Comparison of ENCODE assay signal across 26 mouse cellular contexts in genomic region chr7:66445117-66445905, GRCm38 (mm10). TPM values are rescaled to one million over a fixed set of nuclear protein-coding genes. Genes with fewer than 3 reads are reported as not detected.
A peak's percentile ranks its signal among the peaks of the same experiment; 100 is the strongest.
DNase-seq lines count a peak whose midpoint lies in the region; ATAC-seq lines count a peak whose summit lies in the region.
"Had no signal": no experiment of that assay in that cellular context is flagged by ENCODE, and none has a peak within 500 bp of the region (broad histone marks: within the 10 kb centered on the region; RNA-seq: fewer than 3 reads in every experiment).

No protein-coding gene starts in this region.

- no peak overlapping the region for H3K9ac ChIP-seq in midbrain, embryonic 15.5 days
- no peak overlapping the region for H3K9ac ChIP-seq in embryonic facial prominence, embryonic 14.5 days (ENCODE audit: low read depth, low read length)
- H3K9ac ChIP-seq: embryonic facial prominence, embryonic 15.5 days; forebrain, postnatal 0 days; hindbrain, embryonic 15.5 days; liver, embryonic 12.5 days; liver, postnatal 0 days; neural tube, embryonic 15.5 days had no signal

- DNase-seq in heart, embryonic 10.5 days (ENCODE audit: low spot score) = no peak
- DNase-seq in heart, postnatal 25 days (ENCODE audit: low spot score) = no peak
- no peak for DNase-seq in midbrain, embryonic 10.5 days (ENCODE audit: low spot score)
- DNase-seq in embryonic facial prominence, embryonic 14.5 days (ENCODE audit: low spot score) = peak; percentile 59
- DNase-seq in retina, postnatal 1 day = peak; percentile 95
- no peak for DNase-seq in layer of hippocampus, adult 9-10 months (ENCODE audit: low spot score)
- DNase-seq: cerebellum, adult 18-20 months; forebrain, postnatal 0 days; gastrocnemius, postnatal 10 days; kidney, adult 9 months; layer of hippocampus, adult 9-11 months; liver, postnatal 0 days; lung, postnatal 4 days; right cerebral cortex, adult 18-20 months; spleen, adult 18-20 months; thymus, postnatal 14 days had no signal

- no peak overlapping the region for H3K4me3 ChIP-seq in heart, embryonic 10.5 days
- no peak overlapping the region for H3K4me3 ChIP-seq in midbrain, embryonic 10.5 days
- H3K4me3 ChIP-seq in midbrain, embryonic 15.5 days = no peak overlapping the region
- H3K4me3 ChIP-seq in embryonic facial prominence, embryonic 14.5 days (ENCODE audit: low read depth, low read length) = no peak overlapping the region
- H3K4me3 ChIP-seq: embryonic facial prominence, embryonic 15.5 days; hindbrain, embryonic 15.5 days; left cerebral cortex, adult 2 months; liver, embryonic 12.5 days; neural tube, embryonic 15.5 days had no signal

- peaks cover 14% of the 10 kb centered on the region for H3K4me1 ChIP-seq in heart, embryonic 10.5 days
- H3K4me1 ChIP-seq in midbrain, embryonic 10.5 days = peaks cover 18% of the 10 kb centered on the region
- H3K4me1 ChIP-seq in midbrain, embryonic 15.5 days = peaks cover 8% of the 10 kb centered on the region
- peaks cover 38% of the 10 kb centered on the region for H3K4me1 ChIP-seq in embryonic facial prominence, embryonic 14.5 days (ENCODE audit: control insufficient read depth, insufficient read depth, low read length)

- no peak for ATAC-seq in midbrain, embryonic 15.5 days (replicated peaks)
- ATAC-seq in embryonic facial prominence, embryonic 14.5 days (ENCODE audit: low read depth) = peak; percentile 34; the same call in 1 of the 2 replicates
- ATAC-seq: activated CD4-positive, CD25-positive, alpha-beta regulatory T cell, adult 4 months; CD4-positive, CD25-positive, alpha-beta regulatory T cell, adult 4 months; forebrain, postnatal 0 days; intestine, postnatal 0 days; liver, embryonic 12.5 days; liver, postnatal 0 days; lung, postnatal 0 days had no signal

- intact Hi-C loops in heart, postnatal 25 days (cut with DNase I) = no loop called here

- H3K27ac ChIP-seq in heart, embryonic 10.5 days = peak overlapping the region; percentile 32; the same call in 1 of the 2 replicates
- H3K27ac ChIP-seq in midbrain, embryonic 10.5 days (replicated peaks) = peak overlapping the region; percentile 69
- no peak overlapping the region for H3K27ac ChIP-seq in midbrain, embryonic 15.5 days
- H3K27ac ChIP-seq in embryonic facial prominence, embryonic 14.5 days (replicated peaks; ENCODE audit: low read depth, low read length) = no peak overlapping the region; the same call in 1 of the 2 replicates
- H3K27ac ChIP-seq: embryonic facial prominence, embryonic 15.5 days; hindbrain, embryonic 15.5 days; left cerebral cortex, adult 2 months; liver, embryonic 12.5 days; neural tube, embryonic 15.5 days had no signal

- H3K36me3 ChIP-seq in heart, embryonic 10.5 days = no peaks in the 10 kb centered on the region
- no peaks in the 10 kb centered on the region for H3K36me3 ChIP-seq in midbrain, embryonic 10.5 days
- H3K36me3 ChIP-seq in midbrain, embryonic 15.5 days (replicated peaks) = no peaks in the 10 kb centered on the region
- H3K36me3 ChIP-seq in embryonic facial prominence, embryonic 14.5 days (ENCODE audit: control insufficient read depth, insufficient read depth, low read length) = no peaks in the 10 kb centered on the region
- H3K36me3 ChIP-seq: embryonic facial prominence, embryonic 15.5 days; hindbrain, embryonic 15.5 days; liver, embryonic 12.5 days; neural tube, embryonic 15.5 days had no signal

- 32% methylated on average over 11 of the region's 11 CpGs for WGBS in heart, embryonic 10.5 days
- 32% methylated on average over 11 of the region's 11 CpGs for WGBS in midbrain, embryonic 10.5 days
- whole genome bisulfite sequencing in midbrain, embryonic 15.5 days = 23% methylated on average over 11 of the region's 11 CpGs
- WGBS in embryonic facial prominence, embryonic 14.5 days = 31% methylated on average over 11 of the region's 11 CpGs

- H3K4me2 ChIP-seq in midbrain, embryonic 15.5 days = no peak overlapping the region
- H3K4me2 ChIP-seq in embryonic facial prominence, embryonic 14.5 days (ENCODE audit: low read depth, low read length) = no peak overlapping the region
- H3K4me2 ChIP-seq: embryonic facial prominence, embryonic 15.5 days; hindbrain, embryonic 15.5 days; liver, embryonic 12.5 days; neural tube, embryonic 15.5 days had no signal

- H3K27me3 ChIP-seq in heart, embryonic 10.5 days (ENCODE audit: insufficient read depth, poor library complexity, severe bottlenecking) = 0 out of 2 replicates have a peak, but pooled peaks cover 5% of the 10 kb centered on the region
- peaks cover 6% of the 10 kb centered on the region for H3K27me3 ChIP-seq in midbrain, embryonic 10.5 days (ENCODE audit: low read depth, poor library complexity, severe bottlenecking)
- no peaks in the 10 kb centered on the region for H3K27me3 ChIP-seq in midbrain, embryonic 15.5 days (replicated peaks)
- H3K27me3 ChIP-seq in embryonic facial prominence, embryonic 14.5 days (replicated peaks; ENCODE audit: control insufficient read depth, insufficient read depth, low read length) = no peaks in the 10 kb centered on the region
- H3K27me3 ChIP-seq: embryonic facial prominence, embryonic 15.5 days; hindbrain, embryonic 15.5 days; liver, embryonic 12.5 days had no signal

- no peaks in the 10 kb centered on the region for H3K9me3 ChIP-seq in heart, embryonic 10.5 days
- H3K9me3 ChIP-seq in midbrain, embryonic 10.5 days (replicated peaks) = no peaks in the 10 kb centered on the region
- no peaks in the 10 kb centered on the region for H3K9me3 ChIP-seq in midbrain, embryonic 15.5 days
- no peaks in the 10 kb centered on the region for H3K9me3 ChIP-seq in embryonic facial prominence, embryonic 14.5 days (ENCODE audit: control insufficient read depth, low read length)
- H3K9me3 ChIP-seq: embryonic facial prominence, embryonic 15.5 days; hindbrain, embryonic 15.5 days; liver, embryonic 12.5 days; neural tube, embryonic 15.5 days had no signal

RNA-seq across cellular contexts. Expression of gene Aldh1a3, which starts 18.0 kb away (rescaled TPM):
- polyA plus RNA-seq in heart, embryonic 10.5 days (2016; fragmentation: Nextera tagmentation; extraction: Ambion mirVana) = 0.95 and 1.6 TPM in 2 replicates
- total RNA-seq in heart, postnatal 25 days (2021) = 1 to 10 TPM in 1 of 2 experiments, under 1 TPM in 1; 0.87 to 1.2 TPM
- polyA plus RNA-seq in midbrain, embryonic 10.5 days (2016; fragmentation: Nextera tagmentation; extraction: Ambion mirVana) = 0.94 and 9.2 TPM in 2 replicates
- 0.83 and 1.0 TPM in 2 replicates for polyA plus RNA-seq in midbrain, embryonic 15.5 days (2015; fragmentation: Nextera tagmentation; extraction: Ambion mirVana)
- polyA plus RNA-seq in embryonic facial prominence, embryonic 14.5 days (2014; fragmentation: Nextera tagmentation; extraction: Ambion mirVana) = 29.6 and 30.1 TPM in 2 replicates

RNA-seq across cellular contexts. Expression of gene Lrrk1, which starts 57.2 kb away (rescaled TPM):
- polyA plus RNA-seq in heart, embryonic 10.5 days (2016; fragmentation: Nextera tagmentation; extraction: Ambion mirVana) = 9.9 and 12.3 TPM in 2 replicates
- 10 to 100 TPM in 1 of 2 experiments, 1 to 10 TPM in 1; 9.9 to 10.5 TPM for total RNA-seq in heart, postnatal 25 days (2021)
- 4.6 and 6.0 TPM in 2 replicates for polyA plus RNA-seq in midbrain, embryonic 10.5 days (2016; fragmentation: Nextera tagmentation; extraction: Ambion mirVana)
- 3.7 and 4.1 TPM in 2 replicates for polyA plus RNA-seq in midbrain, embryonic 15.5 days (2015; fragmentation: Nextera tagmentation; extraction: Ambion mirVana)
- polyA plus RNA-seq in embryonic facial prominence, embryonic 14.5 days (2014; fragmentation: Nextera tagmentation; extraction: Ambion mirVana) = 11.9 and 12.5 TPM in 2 replicates

Comparison
In these comparisons a context has a peak if more than half of its experiments do, and no peak if none do; other contexts are left out.
1. H3K27ac ChIP-seq: peak in heart, embryonic 10.5 days (single experiment) and midbrain, embryonic 10.5 days (single experiment); none in midbrain, embryonic 15.5 days (single experiment) and embryonic facial prominence, embryonic 14.5 days (single experiment).
2. DNase-seq: peak in embryonic facial prominence, embryonic 14.5 days (single experiment) and retina, postnatal 1 day (single experiment); none in heart, embryonic 10.5 days (single experiment), heart, postnatal 25 days (single experiment), midbrain, embryonic 10.5 days (single experiment) and layer of hippocampus, adult 9-10 months (single experiment).